Mouse (Mus musculus) layer of hippocampus, adult 2 months (tissue): ENCODE data around the gene Ttc34. TPM values are rescaled to one million over a fixed set of nuclear protein-coding genes. Genes with fewer than 3 reads are reported as not detected.

Source experiments
- DNase-seq, 2 experiments: peaks; one replicate each; pipeline ENCODE4 v3.0.0; 2022; ENCODE audit warnings: low spot score in 2 of 2
- H3K27ac ChIP-seq: fragments of 200-600 bp; 2 replicates; pipeline ENCODE4 v1.8.1; 2022
- H3K4me3 ChIP-seq: fragments of 200-600 bp; 2 replicates; pipeline ENCODE4 v1.8.1; 2022; ENCODE audit warnings: mild to moderate bottlenecking
- CTCF ChIP-seq: fragments of 200-600 bp; conservative IDR thresholded peaks from 2 replicates; pipeline ENCODE4 v1.8.1; 2022; ENCODE audit warnings: antibody characterized with exemption, mild to moderate bottlenecking, moderate library complexity
- total RNA-seq, 2 experiments: library from RNA; stranded (reverse); gene quantifications; 2 replicates each; pipeline ENCODE4 v1.2.3; 2021

Gene Ttc34
- total RNA-seq, 2 experiments from 2014 or later: 4.0 to 4.1 TPM

GRCm38 (mm10) chr4:154885416-154885815, 48.2 kb downstream of the Ttc34 start:
- TF ChIP-seq CTCF: no peak
- no peak for DNase-seq
- H3K27ac ChIP-seq: no peak overlapping the region
- H3K4me3 ChIP-seq: no peak overlapping the region

- no peak for DNase-seq
- no peak for TF ChIP-seq CTCF
- H3K4me3 ChIP-seq: no peak overlapping the region
- H3K27ac ChIP-seq: no peak overlapping the region
Measured at GRCm38 (mm10) chr4:154886876-154887592, 49.8 kb downstream of the Ttc34 start.

GRCm38 (mm10) chr4:154887593-154888250, 50.5 kb downstream of the Ttc34 start:
- DNase-seq: no peak
- no peak for TF ChIP-seq CTCF
- H3K27ac ChIP-seq: no peak overlapping the region
- H3K4me3 ChIP-seq: no peak overlapping the region

GRCm38 (mm10) chr4:154890887-154891286, 53.6 kb downstream of the Ttc34 start:
- DNase-seq: no peak
- Histone ChIP-seq H3K4me3 (no peak overlapping the region), H3K27ac (no peak overlapping the region)
- TF ChIP-seq CTCF: no peak

- Histone ChIP-seq H3K27ac (no peak overlapping the region), H3K4me3 (no peak overlapping the region)
- no peak for TF ChIP-seq CTCF
- DNase-seq: no peak
Measured at GRCm38 (mm10) chr4:154895549-154895948, 58.3 kb downstream of the Ttc34 start.

GRCm38 (mm10) chr4:154897676-154898465, 60.6 kb downstream of the Ttc34 start:
- no peak for TF ChIP-seq CTCF
- Histone ChIP-seq H3K4me3 (peak overlapping the region; percentile 69), H3K27ac (peak overlapping the region; percentile 82; the same call in 1 of the 2 replicates)
- DNase-seq: no peak

- H3K27ac ChIP-seq: peak within 1 kb of the TSS; percentile 82
- no peak for TF ChIP-seq CTCF
- peak; percentile 76 to 88 for DNase-seq
Measured at GRCm38 (mm10) chr4:154898506-154899446, 61.5 kb downstream of the Ttc34 start, which contains the start of gene Fam213b. Gene Fam213b (minus strand): TSS chr4:154899135.

GRCm38 (mm10) chr4:154902371-154902770, 65.1 kb downstream of the Ttc34 start:
- DNase-seq: no peak
- no peak overlapping the region for H3K27ac ChIP-seq
- no peak for TF ChIP-seq CTCF
- no peak overlapping the region for H3K4me3 ChIP-seq

More at GRCm38 (mm10) chr4:154898506-154899446, 61.5 kb downstream of the Ttc34 start, which contains the start of gene Fam213b:
- H3K4me3 ChIP-seq: peak within 1 kb of the TSS; percentile 69

GRCm38 (mm10) chr4:154904185-154905071, 67.2 kb downstream of the Ttc34 start:
- no peak for TF ChIP-seq CTCF
- Histone ChIP-seq H3K27ac (no peak overlapping the region), H3K4me3 (peak overlapping the region; percentile 40)
- peak; percentile 67 to 83 for DNase-seq

- peak overlapping the region; percentile 15; the same call in 1 of the 2 replicates for H3K27ac ChIP-seq
- peak; percentile 92 for TF ChIP-seq CTCF
- H3K4me3 ChIP-seq: no peak overlapping the region
- peak; percentile 64 to 73 for DNase-seq
Measured at GRCm38 (mm10) chr4:154907833-154908232, 70.6 kb downstream of the Ttc34 start.

GRCm38 (mm10) chr4:154908490-154908889, 71.2 kb downstream of the Ttc34 start:
- no peak for TF ChIP-seq CTCF
- DNase-seq: no peak

More at GRCm38 (mm10) chr4:154908490-154908889, 71.2 kb downstream of the Ttc34 start:
- no peak overlapping the region for H3K27ac ChIP-seq
- no peak overlapping the region for H3K4me3 ChIP-seq
